Mouse (Mus musculus) liver, embryonic 15.5 days (tissue): ENCODE results near the gene Selplg. TPM values are rescaled to one million over a fixed set of nuclear protein-coding genes. Genes with fewer than 3 reads are reported as not detected.
"Not testable (repeated sequence)": the region's sequence is repeated elsewhere in the genome, so short reads cannot be mapped to it uniquely, and the experiment has no call there.

Experiments used
- ATAC-seq: fragments of 200-750 bp; cut with Nextera tagmentation; 2 replicates; pipeline ENCODE4 v1.8.0; 2017; ENCODE audit warnings: moderate number of reproducible peaks, mild to moderate bottlenecking, moderate library complexity; ENCODE audit not compliant: insufficient read depth
- H3K27ac ChIP-seq: fragments of 300-500 bp; sonication (generic); replicated peaks from 2 replicates; pipeline ENCODE4 v1.5.1; 2015; ENCODE audit warnings: mild to moderate bottlenecking, inconsistent platforms
- H3K27me3 ChIP-seq: fragments of 300-500 bp; sonication (generic); 2 replicates; pipeline ENCODE4 v1.6.1; 2015; ENCODE audit warnings: mild to moderate bottlenecking, inconsistent platforms
- H3K36me3 ChIP-seq: fragments of 300-500 bp; sonication (generic); replicated peaks from 2 replicates; pipeline ENCODE4 v1.6.1; 2015; ENCODE audit warnings: moderate library complexity, mild to moderate bottlenecking, inconsistent platforms
- H3K4me1 ChIP-seq: fragments of 300-500 bp; sonication (generic); replicated peaks from 2 replicates; pipeline ENCODE4 v1.6.1; 2015; ENCODE audit warnings: inconsistent platforms
- H3K4me2 ChIP-seq: fragments of 300-500 bp; sonication (generic); 2 replicates; pipeline ENCODE4 v1.6.1; 2015; ENCODE audit warnings: moderate library complexity, mild to moderate bottlenecking, inconsistent platforms
- H3K4me3 ChIP-seq: fragments of 300-500 bp; sonication (generic); replicated peaks from 2 replicates; pipeline ENCODE4 v1.5.1; 2015; ENCODE audit warnings: mild to moderate bottlenecking, inconsistent platforms
- H3K9ac ChIP-seq: fragments of 300-500 bp; sonication (generic); 2 replicates; pipeline ENCODE4 v1.6.1; 2015; ENCODE audit warnings: moderate library complexity, mild to moderate bottlenecking, inconsistent platforms
- H3K9me3 ChIP-seq: fragments of 300-500 bp; sonication (generic); replicated peaks from 2 replicates; pipeline ENCODE4 v1.6.1; 2016; ENCODE audit warnings: inconsistent platforms
- WGBS: fragments of 180-500 bp; shearing (Covaris S2); methylation state at CpG from one replicate; pipeline ENCODE4 v1.1.7; 2015; ENCODE audit warnings: mixed read lengths; ENCODE audit not compliant: insufficient replicate concordance; 5-methylcytosine and 5-hydroxymethylcytosine counted together
- polyA plus RNA-seq: library from polyadenylated mRNA; unstranded; fragments of >200 nt; fragmentation: Nextera tagmentation; extraction: Ambion mirVana; gene quantifications from 2 replicates; pipeline ENCODE4 v1.2.1, GENCODE M21; 2015

Selplg gene
- polyA plus RNA-seq, 1 experiment from 2014 or later, result 15.3 TPM

GRCm38 (mm10) chr5:113789075-113789788, 43.2 kb downstream of the Selplg start:
- Histone ChIP-seq H3K27me3 (no peaks in the 10 kb centered on the region), H3K4me2 (no peak overlapping the region), H3K9me3 (no peaks in the 10 kb centered on the region), H3K9ac (no peak overlapping the region), H3K4me1 (peaks cover 25% of the 10 kb centered on the region), H3K4me3 (no peak overlapping the region), H3K36me3 (no peaks in the 10 kb centered on the region), H3K27ac (no peak overlapping the region)
- WGBS, result 53% methylated on average over 7 of the region's 7 CpGs
- ATAC-seq, result no peak

- Histone ChIP-seq H3K9ac (no peak overlapping the region), H3K27ac (no peak overlapping the region), H3K4me1 (peaks cover 25% of the 10 kb centered on the region), H3K4me2 (no peak overlapping the region), H3K4me3 (no peak overlapping the region), H3K27me3 (peaks cover 2% of the 10 kb centered on the region), H3K36me3 (no peaks in the 10 kb centered on the region), H3K9me3 (no peaks in the 10 kb centered on the region)
- 46% methylated on average over 6 of the region's 6 CpGs for WGBS
- no peak for ATAC-seq
Measured at GRCm38 (mm10) chr5:113788645-113789044, 43.8 kb downstream of the Selplg start.

DNA sequence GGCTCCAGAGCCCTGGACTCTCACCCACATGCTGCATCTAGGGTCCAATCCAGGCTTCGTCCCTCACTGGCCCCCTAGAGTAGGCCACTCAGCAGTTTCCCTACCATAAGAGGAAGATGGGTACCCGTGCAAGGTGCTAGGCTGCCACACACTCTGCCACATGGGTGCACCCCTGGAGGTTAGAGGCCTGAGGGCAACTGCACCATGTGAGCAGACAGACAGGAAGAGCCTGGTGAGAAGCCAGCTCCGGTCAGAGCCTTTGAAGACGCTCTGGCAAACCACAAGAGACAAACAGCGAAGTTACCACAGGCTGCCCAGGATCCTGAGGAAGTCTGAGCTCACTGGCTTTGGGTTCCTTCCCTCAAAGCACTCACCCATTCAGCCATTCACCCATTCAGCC, 45.5 kb downstream of the Selplg start:
- peaks cover 25% of the 10 kb centered on the region for H3K4me1 ChIP-seq
- ATAC-seq, result no peak
- WGBS, result 21% methylated on average over 5 of the region's 5 CpGs
- H3K9ac ChIP-seq, result no peak overlapping the region
- no peak overlapping the region for H3K4me3 ChIP-seq
- H3K27me3 ChIP-seq, result peaks cover 16% of the 10 kb centered on the region
- no peaks in the 10 kb centered on the region for H3K36me3 ChIP-seq
- no peak overlapping the region for H3K4me2 ChIP-seq
- H3K9me3 ChIP-seq, result no peaks in the 10 kb centered on the region
- H3K27ac ChIP-seq, result no peak overlapping the region

DNA sequence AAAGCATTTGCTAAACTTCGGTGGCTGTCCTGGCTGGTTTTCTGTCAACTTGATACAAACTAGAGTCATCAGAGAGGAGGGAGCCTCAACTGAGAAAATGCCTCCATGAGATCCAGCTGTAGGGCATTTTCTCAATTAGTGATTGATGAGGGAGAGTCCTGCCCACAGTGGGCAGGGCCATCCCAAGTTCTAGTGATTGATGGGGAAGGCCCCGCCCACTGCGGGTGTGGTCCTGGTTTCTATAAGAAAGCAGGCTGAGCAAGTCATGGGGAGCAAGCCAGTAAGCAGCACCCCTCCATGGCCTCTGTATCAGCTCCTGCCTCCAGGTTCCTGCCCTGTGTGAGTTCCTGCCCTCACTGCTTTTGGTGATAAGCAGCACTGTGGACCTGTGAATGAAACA, 48.3 kb downstream of the Selplg start:
- H3K4me3 ChIP-seq, H3K9me3 ChIP-seq, H3K36me3 ChIP-seq, H3K9ac ChIP-seq, ATAC-seq, H3K4me2 ChIP-seq, H3K4me1 ChIP-seq: not testable (repeated sequence)
- WGBS, result 27% methylated on average over 3 of the region's 3 CpGs
- Histone ChIP-seq H3K27ac (0 out of 2 replicates have a peak overlapping the region, but pooled peaks have one; percentile 38), H3K27me3 (peaks cover 16% of the 10 kb centered on the region)

- H3K4me1 ChIP-seq, result peaks cover 6% of the 10 kb centered on the region; the same call in 1 of the 2 replicates
- H3K4me3 ChIP-seq, result no peak overlapping the region
- H3K9me3 ChIP-seq, result no peaks in the 10 kb centered on the region
- H3K36me3 ChIP-seq, result peaks cover 2% of the 10 kb centered on the region; the same call in 1 of the 2 replicates
- 0 out of 2 replicates have a peak overlapping the region, but pooled peaks have one; percentile 9 for H3K27ac ChIP-seq
- H3K4me2 ChIP-seq, result no peak overlapping the region
- no peak overlapping the region for H3K9ac ChIP-seq
- 22% methylated on average over 12 of the region's 12 CpGs for WGBS
- peak; percentile 35; the same call in 1 of the 2 replicates for ATAC-seq
- H3K27me3 ChIP-seq, result peaks cover 16% of the 10 kb centered on the region
Measured at GRCm38 (mm10) chr5:113783581-113784001, 48.9 kb downstream of the Selplg start.

DNA sequence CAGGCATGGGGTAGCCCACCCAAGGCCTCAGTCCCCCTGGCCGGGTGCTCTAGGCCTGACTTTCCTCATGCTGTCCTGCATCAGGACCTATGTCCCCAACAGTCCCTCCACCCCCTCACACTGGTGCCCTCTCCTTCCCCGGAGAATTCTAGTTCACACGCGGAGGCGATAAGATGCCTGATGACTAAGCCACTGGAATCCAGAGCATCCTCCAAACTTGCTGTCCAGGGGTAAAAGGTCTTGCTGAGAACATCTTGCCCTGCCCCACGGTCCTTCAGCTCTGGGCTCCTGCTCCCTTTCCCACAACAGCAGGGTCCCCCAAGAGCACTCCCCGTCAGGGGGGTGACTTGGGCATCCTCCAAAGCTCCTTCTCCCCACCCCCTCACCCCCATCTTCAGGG, 49.8 kb downstream of the Selplg start:
- Histone ChIP-seq H3K36me3 (peaks cover 11% of the 10 kb centered on the region; the same call in 1 of the 2 replicates), H3K9me3 (no peaks in the 10 kb centered on the region), H3K27ac (no peak overlapping the region), H3K4me3 (no peak overlapping the region), H3K27me3 (peaks cover 16% of the 10 kb centered on the region), H3K4me1 (0 out of 2 replicates have a peak, but pooled peaks cover 6% of the 10 kb centered on the region), H3K9ac (no peak overlapping the region), H3K4me2 (no peak overlapping the region)
- ATAC-seq, result no peak
- 71% methylated on average over 7 of the region's 7 CpGs for WGBS

DNA sequence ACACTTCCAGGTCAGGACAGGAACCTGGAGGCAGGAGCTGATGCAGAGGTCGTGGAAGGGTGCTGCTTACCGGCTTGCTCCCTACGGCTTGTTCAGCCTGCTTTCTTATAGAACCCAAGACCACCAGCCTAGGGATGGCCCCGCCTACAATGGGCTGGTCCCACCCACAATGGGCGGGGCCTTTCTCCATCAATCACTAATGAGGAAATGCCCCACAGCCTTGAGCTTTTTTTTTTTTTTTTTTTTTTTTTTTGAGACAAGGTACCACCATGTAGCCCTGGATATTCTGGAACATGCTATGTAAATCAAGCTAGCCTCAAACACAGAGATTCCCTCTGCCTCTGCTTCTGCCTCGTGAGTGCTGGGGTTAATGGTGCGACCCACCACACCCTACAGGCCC, 50.6 kb downstream of the Selplg start:
- no peak overlapping the region for H3K4me2 ChIP-seq
- no peak overlapping the region for H3K9ac ChIP-seq
- no peak overlapping the region for H3K4me3 ChIP-seq
- H3K27ac ChIP-seq, result no peak overlapping the region
- no peaks in the 10 kb centered on the region for H3K9me3 ChIP-seq
- WGBS, result 64% methylated on average over 7 of the region's 7 CpGs
- 0 out of 2 replicates have a peak, but pooled peaks cover 3% of the 10 kb centered on the region for H3K4me1 ChIP-seq
- ATAC-seq, result no peak
- H3K36me3 ChIP-seq, result peaks cover 18% of the 10 kb centered on the region
- H3K27me3 ChIP-seq, result peaks cover 16% of the 10 kb centered on the region

- Histone ChIP-seq H3K9ac (no peak overlapping the region), H3K36me3 (peaks cover 25% of the 10 kb centered on the region), H3K4me2 (no peak overlapping the region), H3K4me1 (peaks cover 3% of the 10 kb centered on the region; the same call in 1 of the 2 replicates), H3K4me3 (no peak overlapping the region), H3K9me3 (no peaks in the 10 kb centered on the region), H3K27me3 (peaks cover 16% of the 10 kb centered on the region), H3K27ac (no peak overlapping the region)
- ATAC-seq, result no peak
- 67% methylated on average over 7 of the region's 7 CpGs for WGBS
Measured at GRCm38 (mm10) chr5:113781254-113781653, 51.2 kb downstream of the Selplg start.

DNA sequence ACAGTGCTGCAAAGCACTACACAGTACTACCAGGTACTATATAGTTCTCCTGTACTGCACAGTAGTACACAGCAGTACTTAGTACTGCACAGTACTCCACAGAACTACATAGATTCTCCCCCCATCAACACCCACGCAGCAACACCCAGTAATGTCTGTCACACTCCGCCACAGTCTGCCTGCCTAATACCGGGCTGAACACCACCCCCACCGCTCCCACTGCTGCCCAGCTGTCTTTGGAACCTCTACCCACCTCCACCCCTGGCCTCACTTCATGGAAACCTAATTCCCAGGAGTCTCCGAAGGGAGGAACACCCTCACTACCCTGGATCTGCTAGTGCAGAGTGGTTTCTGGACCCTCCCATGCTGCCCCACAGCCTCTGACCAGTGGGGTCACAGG, 51.7 kb downstream of the Selplg start:
- no peak for ATAC-seq
- H3K9ac ChIP-seq, result no peak overlapping the region
- 76% methylated on average over 5 of the region's 5 CpGs for WGBS
- no peak overlapping the region for H3K4me2 ChIP-seq
- H3K9me3 ChIP-seq, result no peaks in the 10 kb centered on the region
- no peak overlapping the region for H3K4me3 ChIP-seq
- peaks cover 3% of the 10 kb centered on the region; the same call in 1 of the 2 replicates for H3K4me1 ChIP-seq
- peaks cover 29% of the 10 kb centered on the region for H3K36me3 ChIP-seq
- no peak overlapping the region for H3K27ac ChIP-seq
- H3K27me3 ChIP-seq, result peaks cover 16% of the 10 kb centered on the region

DNA sequence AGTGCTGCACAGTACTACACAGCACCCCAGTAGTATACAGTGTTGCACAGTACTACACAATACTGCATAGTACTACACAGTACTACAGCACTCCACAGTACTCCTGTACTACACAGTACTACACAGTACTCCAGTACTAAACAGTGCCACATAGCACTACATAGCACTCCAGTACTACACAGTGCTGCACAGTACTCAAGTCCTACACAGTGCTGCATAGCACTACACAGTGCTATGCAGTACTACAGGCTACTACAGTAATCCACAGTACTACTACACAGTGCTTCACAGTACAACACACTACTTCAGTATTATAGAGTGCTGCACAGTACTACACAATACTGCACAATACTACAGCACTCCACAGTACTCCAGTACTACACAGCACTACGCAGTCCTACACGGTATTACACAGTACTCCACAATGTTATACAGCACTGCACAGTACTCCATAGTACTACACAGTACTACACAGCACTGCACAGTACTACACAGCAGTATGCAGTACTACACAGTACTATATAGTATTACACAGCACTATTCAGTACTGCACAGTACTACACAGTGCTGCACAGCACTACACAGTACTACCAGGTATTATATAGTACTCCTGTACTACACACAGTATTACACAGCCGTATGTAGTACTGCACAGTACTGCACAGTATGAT, 52.2 kb downstream of the Selplg start:
- no peak overlapping the region for H3K4me3 ChIP-seq
- WGBS, result 79% methylated on average over 3 of the region's 3 CpGs
- ATAC-seq, result no peak
- H3K4me1 ChIP-seq, result peaks cover 3% of the 10 kb centered on the region; the same call in 1 of the 2 replicates
- H3K9me3 ChIP-seq, result no peaks in the 10 kb centered on the region
- H3K4me2 ChIP-seq, result no peak overlapping the region
- no peak overlapping the region for H3K9ac ChIP-seq
- no peak overlapping the region for H3K27ac ChIP-seq
- H3K27me3 ChIP-seq, result peaks cover 16% of the 10 kb centered on the region
- H3K36me3 ChIP-seq, result peaks cover 35% of the 10 kb centered on the region

- Histone ChIP-seq H3K27me3 (peaks cover 16% of the 10 kb centered on the region), H3K4me1 (peaks cover 3% of the 10 kb centered on the region; the same call in 1 of the 2 replicates), H3K27ac (no peak overlapping the region), H3K4me3 (no peak overlapping the region), H3K4me2 (no peak overlapping the region), H3K36me3 (peaks cover 41% of the 10 kb centered on the region), H3K9ac (no peak overlapping the region), H3K9me3 (no peaks in the 10 kb centered on the region)
- ATAC-seq, result no peak
- 60% methylated on average over 5 of the region's 5 CpGs for WGBS
Measured at GRCm38 (mm10) chr5:113779569-113779968, 52.9 kb downstream of the Selplg start.
